Mouse (Mus musculus): Measurements from ENCODE around the gene Polm.

- TF ChIP-seq CTCF (IDR thresholded peaks at IDR 0.05; ENCODE audit: control insufficient read depth, insufficient read depth, insufficient read length) (no peak), USF1 (IDR thresholded peaks at IDR 0.05; ENCODE audit: low read depth) (no peak), MYOG (IDR thresholded peaks at IDR 0.05; ENCODE audit: control insufficient read depth, extremely low read depth, insufficient read length) (no peak), MYOD1 (IDR thresholded peaks at IDR 0.05; ENCODE audit: control insufficient read depth, insufficient read length, low read depth) (no peak), CEBPB (IDR thresholded peaks at IDR 0.05; ENCODE audit: low read depth) (no peak)
Measured at GRCm38 (mm10) chr11:5782199-5782944, 55.4 kb downstream of the Polm start.

Measured in C2C12 (cell line).